Mouse (Mus musculus) frontal cortex, postnatal 36 days (tissue): ENCODE data around the gene Npdc1.

Experiments
- DNase-seq, 2 experiments: peaks; one replicate each; pipeline ENCODE4 v3.0.0; 2022; ENCODE audit warnings: low spot score in 2 of 2

Gene Npdc1

GRCm38 (mm10) chr2:25399051-25399450 is at the start of gene Npdc1:
Gene Npdc1, plus strand, starts transcription at chr2:25399351.
- DNase-seq = no peak

GRCm38 (mm10) chr2:25349499-25349898 is 49.7 kb upstream of the Npdc1 start:
- no peak for DNase-seq

DNA sequence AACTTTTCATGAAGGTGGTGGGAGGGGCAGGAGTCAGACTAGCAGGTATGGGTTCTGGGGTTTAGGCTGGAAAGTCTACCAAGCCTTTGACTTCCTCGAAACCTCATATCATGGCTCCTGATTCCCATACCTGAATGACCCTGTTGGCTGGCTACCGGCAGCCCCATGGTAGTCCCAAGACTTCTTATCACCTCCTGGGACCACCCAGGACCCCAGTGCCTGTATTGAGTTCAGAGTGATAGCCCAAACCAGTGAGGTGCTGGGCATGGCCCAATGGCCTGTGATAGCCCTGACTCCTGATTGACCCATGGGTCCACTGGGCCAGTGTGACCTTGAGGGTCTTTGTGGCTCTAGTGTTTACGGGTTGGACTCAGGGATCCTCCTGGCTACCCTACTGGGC is 48.5 kb upstream of the Npdc1 start:
- DNase-seq = no peak

DNA sequence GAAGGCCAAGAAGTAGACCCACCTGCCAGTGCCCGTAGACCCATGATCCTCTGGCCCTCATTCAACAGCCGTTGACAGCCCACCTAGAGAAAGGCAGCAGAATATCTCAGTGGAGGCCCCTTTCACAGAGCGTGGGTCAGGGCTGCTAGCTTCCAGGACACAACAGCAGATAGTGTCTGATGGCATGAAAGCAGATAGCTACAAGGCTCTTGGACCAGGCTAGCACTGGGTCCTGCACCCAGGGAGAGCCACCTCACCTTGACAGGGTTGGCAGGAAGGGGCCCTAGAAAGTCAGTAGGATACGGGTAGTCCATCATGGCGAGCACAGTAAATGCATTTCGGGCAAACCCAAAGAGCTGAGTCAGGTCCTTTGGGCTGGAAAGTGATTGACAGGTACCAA is 44.9 kb upstream of the Npdc1 start:
- no peak for DNase-seq

DNA sequence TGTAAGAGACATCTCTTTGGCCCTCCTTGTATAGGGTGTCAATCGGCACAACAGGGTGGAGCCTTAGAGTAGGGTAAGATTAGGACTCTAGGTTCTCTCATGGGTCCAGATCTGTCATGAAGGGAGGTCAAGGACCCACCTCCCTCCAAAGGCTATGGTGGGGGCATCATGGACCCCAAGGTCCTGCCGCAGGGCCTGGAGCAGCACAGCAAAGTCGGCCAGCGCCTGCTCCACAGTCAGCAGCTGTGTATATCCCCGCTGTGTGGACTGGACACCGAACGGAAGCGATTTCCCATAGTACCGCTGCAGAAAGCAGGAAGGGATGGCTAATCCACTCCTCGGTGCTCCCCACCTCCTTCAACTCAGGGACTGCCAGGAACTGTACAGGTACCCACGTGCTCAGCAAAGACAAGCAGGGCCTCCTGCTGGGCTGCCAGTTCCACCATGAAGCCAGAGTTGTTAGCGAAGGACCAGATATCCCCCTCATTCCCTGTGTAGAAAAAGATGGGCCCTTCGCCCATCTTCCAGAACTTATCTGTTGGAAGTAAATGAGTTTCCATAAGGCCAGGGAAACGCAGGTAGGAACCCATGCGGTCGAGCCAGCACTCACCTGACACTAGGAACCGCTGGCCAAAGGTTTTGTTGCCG is 43.6 kb upstream of the Npdc1 start:
- no peak for DNase-seq

GRCm38 (mm10) chr2:25356208-25357079 is 42.7 kb upstream of the Npdc1 start, which contains the start of gene Dpp7:
Gene Dpp7, minus strand, starts transcription at chr2:25356359.
- DNase-seq = peak; percentile 81 to 88

DNA sequence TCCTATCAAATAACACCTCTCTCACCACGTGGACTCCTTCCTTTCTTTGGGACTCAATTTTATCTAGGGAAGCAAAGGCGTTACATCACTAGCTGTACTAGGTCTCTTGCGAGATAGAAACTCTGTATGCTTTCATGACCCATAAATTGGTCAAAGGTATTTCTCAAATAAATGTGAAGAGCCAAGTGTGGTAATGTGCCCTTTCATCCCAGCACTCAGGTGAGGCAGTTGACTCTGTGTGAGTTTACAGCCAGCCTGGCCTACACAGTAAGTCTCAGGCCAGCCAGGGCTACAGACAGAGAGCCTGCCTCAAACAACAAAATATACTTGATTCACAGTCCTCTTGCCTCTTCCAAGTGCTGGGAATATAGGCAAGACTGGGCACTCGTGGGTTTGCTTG is 39.3 kb upstream of the Npdc1 start:
- DNase-seq = no peak

GRCm38 (mm10) chr2:25363478-25364178 is 35.5 kb upstream of the Npdc1 start:
- DNase-seq = no peak

GRCm38 (mm10) chr2:25364313-25364712 is 34.8 kb upstream of the Npdc1 start:
- DNase-seq = no peak

- no peak for DNase-seq
These were observed 34.4 kb upstream of the Npdc1 start for GRCm38 (mm10) chr2:25364761-25365090.

- DNase-seq = peak; percentile 47 to 49
These were observed 33.9 kb upstream of the Npdc1 start, which contains the start of gene Uap1l1 for GRCm38 (mm10) chr2:25365091-25365761. Gene Uap1l1, minus strand, starts transcription at chr2:25365682.

GRCm38 (mm10) chr2:25369996-25370395 is 29.2 kb upstream of the Npdc1 start:
- DNase-seq = no peak

DNA sequence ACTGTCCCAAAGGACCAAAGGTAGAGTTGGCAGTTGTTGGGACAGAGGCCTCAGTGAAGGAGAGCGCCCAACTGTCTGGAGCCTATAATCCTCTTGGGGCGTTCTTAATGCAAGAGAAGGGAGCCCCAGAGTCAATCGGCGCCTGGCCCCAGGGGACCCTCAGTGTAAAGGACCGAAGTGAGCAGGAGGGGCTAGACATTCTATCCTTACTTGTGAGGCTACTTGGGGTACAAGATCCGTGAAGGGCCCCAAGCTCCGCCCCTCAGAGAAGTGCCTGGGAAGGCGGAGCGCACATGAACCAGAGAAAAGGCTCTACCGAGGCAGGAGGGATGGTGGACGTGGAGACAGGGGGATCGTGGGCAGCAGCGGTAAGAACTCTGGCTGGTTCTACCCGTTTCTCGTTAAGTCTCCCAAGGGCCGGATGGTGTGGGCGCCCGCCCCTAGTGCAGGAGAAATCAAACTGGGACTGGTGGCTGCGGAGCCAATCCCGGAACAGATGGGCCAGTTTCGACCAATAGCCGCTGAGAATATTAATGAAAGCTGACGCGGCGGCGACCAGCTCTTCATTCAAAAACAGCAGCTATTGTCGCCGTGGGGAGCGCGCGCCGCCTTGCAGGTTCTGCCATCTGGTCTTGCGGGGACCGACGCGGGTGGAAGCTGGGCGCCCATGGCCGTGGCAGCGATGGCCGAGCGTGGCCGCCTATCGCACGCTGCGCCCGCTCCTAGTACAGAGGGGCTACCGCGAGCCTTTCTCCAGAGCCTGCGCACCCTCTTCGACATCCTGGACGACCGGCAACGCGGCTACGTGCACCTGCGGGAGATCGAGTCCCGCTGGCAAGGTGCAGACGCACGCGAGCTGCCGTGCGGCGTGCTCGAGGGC is 27.1 kb upstream of the Npdc1 start, which contains the start of gene Sapcd2:
Sapcd2 (plus strand) TSS at position 558 of the 880 bp plus-strand sequence.
- DNase-seq = peak; percentile 88 to 92

- no peak for DNase-seq
These were observed 26.3 kb upstream of the Npdc1 start for GRCm38 (mm10) chr2:25372644-25373391.

DNA sequence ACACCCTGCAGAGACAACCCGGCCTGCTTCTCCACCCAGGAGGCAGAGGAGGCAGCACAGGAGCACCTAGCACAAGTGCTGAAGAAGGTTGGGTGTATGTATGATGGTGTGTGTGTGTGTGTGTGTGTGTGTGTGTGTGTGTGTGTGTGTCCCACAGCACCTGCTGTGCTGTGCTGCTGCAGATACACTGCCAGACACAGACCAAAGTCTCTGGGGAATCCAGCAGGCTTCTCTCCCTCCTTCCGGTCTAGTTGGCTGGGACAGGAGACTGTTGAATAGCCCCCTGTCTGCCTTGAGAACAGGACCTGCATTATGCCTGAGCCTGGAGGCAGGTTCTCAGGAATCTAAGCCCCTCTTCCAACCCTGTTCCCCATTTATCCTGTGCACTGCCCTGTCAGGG is 25.7 kb upstream of the Npdc1 start:
- DNase-seq = no peak

- peak in 1 of 2 experiments; percentile 71 for DNase-seq
These were observed 22.6 kb upstream of the Npdc1 start for GRCm38 (mm10) chr2:25376589-25376988.

GRCm38 (mm10) chr2:25384492-25384891 is 14.7 kb upstream of the Npdc1 start:
- DNase-seq = no peak

DNA sequence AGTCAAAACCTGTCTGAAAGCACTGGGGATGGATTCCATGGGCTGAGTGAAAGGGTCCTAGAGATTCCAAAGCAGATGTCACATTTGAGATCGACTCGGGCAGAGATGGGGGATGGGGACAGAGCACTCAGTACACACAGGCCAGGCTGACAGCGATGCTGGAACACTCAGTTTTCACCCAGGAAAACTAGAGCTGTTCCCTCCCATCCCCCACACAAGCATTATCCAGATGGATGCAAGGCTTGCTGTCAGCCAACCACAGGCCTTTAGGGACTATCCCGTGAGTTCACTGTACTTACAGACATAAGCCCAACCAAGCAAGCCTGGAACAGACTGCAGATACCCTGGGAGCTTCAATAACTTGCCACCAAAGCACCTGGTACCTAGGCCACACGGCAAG is 7.9 kb upstream of the Npdc1 start:
- DNase-seq = no peak

- DNase-seq = peak in 1 of 2 experiments; percentile 43
These were observed 4.6 kb upstream of the Npdc1 start for GRCm38 (mm10) chr2:25394281-25395221.
